Mouse (Mus musculus) embryo, embryonic 10 days (tissue): Measurements from ENCODE around the gene Alkbh2.

Source experiments
- DNase-seq: peaks from one replicate; pipeline ENCODE4 v3.0.0-alpha.2; 2015; ENCODE audit warnings: low spot score

Gene Alkbh2

GRCm38 (mm10) chr5:114127374-114128349 lies at the start of gene Alkbh2:
Alkbh2 (minus strand) TSS chr5:114128218.
- DNase-seq: peak; percentile 87

DNA sequence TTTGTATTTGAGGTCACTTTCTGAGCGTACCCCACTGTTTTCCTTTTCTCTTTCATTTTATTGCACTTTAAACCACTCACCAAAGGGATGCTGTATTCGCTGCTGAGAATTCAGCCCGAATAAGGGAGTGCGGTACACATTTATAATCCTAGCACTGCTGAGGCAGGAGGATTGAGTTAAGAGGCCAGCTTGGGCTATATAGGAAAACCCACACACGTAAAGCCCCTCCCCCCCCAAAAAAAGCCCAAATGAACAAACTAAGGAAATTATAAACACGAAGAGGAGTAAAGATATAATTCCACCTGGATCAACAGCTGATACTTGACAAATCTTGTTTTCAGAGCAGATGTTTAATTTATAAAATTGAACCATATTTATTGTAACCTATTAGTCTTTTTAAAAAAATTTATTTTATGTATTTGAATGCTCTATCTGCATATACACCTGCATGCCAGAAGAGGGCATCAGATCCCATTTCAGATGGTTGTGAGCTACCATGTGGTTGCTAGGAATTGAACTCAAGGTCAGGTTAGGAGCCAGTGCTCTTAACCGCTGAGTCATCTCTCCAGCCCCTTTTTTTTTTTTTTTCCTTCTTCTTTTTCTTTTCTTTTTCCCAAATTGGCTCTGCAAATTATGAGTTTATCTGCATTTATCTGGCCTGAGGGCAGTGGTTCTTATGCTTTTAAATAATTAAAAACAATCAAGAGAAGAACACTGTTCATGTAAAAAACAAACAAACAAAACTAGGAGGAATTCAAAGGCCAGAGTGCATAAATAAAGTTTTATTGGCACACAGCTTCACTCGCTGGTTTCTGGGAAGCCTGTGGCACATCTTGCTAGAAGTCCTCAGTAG lies 48.8 kb upstream of the Alkbh2 start:
- no peak for DNase-seq

DNA sequence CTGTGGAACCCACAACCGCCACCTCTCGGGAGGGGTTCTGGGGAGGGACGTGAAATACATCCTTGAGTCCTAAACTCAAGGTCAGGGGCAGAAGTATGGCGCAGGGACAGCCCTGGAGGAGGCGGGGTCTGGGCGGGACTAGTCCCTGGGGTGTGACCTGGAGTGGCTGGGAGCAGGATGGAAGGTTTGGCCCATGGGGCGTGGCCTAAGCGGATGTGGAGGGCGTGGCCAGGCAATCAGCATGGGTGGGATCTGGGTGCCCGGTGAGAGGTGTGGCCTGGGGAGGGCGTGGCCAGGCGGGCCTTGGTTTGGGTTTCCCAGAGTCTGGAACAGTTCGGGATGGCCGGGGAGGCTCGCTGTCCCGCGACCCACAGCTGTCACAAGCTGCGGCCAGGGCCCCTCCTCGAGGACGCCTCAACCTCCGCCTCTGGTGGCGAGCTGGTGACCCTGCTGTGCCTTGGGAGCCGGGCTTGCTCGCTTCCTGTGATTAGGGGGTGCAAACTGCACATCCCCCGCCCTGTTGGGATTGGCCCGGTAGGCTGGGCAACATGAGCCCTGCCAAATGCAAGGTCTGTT lies 47.7 kb upstream of the Alkbh2 start:
- DNase-seq: peak; percentile 99

DNA sequence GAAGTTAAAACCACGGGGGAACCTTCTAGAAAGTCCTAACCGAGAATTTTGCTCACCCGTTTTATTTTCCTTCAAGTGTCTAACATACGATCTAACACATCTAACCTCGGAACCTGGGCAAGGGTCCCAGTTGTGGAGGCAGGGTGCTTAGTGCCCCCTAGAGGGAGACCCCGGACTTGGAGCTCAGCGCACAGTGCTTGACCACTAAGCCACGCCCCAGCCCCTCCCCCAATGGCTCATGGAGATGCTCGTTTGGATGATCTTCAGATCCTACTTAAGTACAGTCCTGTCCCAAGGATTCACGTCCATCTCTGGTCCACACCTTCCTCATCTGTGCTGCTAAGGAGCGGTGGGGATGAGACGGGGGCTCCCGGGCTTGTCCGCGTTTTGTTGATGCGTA lies 46.6 kb upstream of the Alkbh2 start:
- peak; percentile 83 for DNase-seq

DNA sequence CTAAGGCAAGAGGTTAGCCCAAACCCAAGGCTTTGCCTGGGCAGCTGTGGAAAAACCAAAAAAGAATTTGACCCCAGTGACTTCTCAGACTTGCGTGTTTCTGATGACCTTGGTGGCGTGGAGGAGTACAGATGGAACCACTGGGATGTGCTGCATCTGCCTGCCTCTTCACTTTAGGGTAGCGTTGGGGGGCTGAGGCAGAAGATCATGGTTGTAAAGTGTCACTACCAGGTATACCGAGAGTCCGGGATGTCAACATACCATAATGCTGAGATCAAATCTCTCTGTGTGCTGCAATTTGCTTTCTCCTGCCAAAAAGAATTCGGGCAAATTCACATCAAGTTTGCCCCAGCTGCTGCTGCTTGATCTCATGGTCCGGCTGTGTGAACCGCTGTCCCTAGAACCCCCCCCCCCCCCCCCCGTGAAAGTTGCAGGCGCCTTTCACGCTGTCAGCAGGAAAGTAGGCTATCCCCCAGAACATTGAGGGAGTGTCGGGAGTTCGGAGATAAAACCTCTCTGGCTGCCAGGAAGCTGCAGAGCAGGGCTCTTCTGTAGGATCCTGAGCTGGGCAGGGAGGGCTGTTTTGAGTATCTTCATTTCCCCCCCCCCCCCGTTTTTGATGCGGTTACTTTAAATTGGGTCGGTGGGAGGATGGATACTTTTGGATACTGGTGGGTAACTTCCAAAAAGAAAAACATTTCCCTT lies 46.0 kb upstream of the Alkbh2 start:
- no peak for DNase-seq

GRCm38 (mm10) chr5:114173458-114173857 lies 45.4 kb upstream of the Alkbh2 start:
- DNase-seq: no peak

GRCm38 (mm10) chr5:114172936-114173335 lies 44.9 kb upstream of the Alkbh2 start:
- peak; percentile 35 for DNase-seq

- DNase-seq: no peak
Observed at GRCm38 (mm10) chr5:114170345-114170744, 42.3 kb upstream of the Alkbh2 start.

GRCm38 (mm10) chr5:114163117-114163696 lies 35.2 kb upstream of the Alkbh2 start:
- no peak for DNase-seq

DNA sequence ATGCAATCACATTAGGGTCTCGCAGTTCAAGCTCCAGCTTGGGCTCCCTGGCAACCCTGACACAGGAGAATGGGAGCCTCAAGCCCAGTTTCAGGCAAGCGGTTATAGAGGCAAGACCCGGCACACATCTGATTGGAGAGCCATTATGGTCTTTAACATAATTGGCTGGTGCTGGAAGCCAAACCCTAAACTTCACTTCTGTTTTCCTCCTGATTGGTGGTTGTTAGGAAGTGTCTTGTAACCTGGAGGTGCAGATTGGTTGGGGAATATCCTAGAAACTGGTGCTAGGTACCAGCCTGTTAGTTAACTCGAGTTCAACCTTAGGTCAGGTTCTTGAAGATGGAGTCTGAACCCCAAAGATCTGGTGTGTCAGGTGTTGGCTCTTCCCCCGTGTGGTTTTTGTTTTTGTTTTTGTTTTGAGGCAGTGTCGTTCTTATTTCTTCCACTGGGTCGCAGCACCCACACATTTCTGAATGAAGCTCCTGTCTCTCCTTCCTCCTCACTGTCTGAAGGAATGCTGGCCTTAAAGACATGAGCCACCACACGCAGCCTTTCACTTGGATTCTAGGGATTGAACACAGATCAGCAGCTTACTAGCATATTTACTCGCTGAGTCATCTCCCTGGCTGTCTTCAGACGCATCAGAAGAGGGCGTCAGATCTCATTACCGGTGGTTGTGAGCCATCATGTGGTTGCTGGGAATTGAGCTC lies 34.2 kb upstream of the Alkbh2 start:
- DNase-seq: no peak

DNA sequence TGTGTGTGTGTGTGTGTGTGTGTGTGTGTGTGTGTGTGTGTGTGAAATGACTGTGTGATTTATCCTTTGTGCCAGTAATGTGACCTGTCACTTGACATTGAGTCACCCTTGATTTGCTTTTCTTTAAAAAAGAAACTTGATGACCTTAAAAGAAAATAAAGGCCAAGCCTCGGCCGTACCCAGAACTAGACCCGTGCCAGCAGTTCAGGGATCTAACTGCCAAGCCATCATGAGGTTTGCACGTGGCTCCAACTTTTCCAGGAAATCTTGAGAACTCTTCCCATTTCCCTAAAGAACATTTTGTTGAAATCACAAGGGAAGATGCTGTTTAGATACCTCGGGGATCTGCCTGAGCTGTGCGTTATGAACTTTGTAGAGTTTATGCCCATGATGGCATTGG lies 33.4 kb upstream of the Alkbh2 start:
- DNase-seq: no peak

DNA sequence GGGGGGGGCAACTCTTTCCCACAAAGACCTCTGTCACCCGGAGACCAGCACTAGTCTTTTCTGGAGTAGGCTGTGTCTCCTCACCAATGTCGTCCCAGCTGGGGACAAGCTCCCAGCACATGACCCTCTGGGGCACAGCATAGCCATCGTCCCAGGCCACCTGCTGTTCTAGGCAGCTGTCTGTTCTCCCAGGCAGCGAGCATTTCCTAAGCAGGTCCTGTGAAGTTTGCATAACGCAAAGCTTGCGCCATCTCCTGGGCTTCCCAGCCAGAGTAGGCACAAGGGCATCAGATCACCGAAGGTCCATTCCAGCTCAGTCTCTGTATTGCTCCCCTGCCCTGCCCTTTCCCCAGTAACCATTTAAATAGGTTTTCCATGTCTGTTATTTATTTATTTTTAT lies 29.2 kb upstream of the Alkbh2 start:
- no peak for DNase-seq

DNA sequence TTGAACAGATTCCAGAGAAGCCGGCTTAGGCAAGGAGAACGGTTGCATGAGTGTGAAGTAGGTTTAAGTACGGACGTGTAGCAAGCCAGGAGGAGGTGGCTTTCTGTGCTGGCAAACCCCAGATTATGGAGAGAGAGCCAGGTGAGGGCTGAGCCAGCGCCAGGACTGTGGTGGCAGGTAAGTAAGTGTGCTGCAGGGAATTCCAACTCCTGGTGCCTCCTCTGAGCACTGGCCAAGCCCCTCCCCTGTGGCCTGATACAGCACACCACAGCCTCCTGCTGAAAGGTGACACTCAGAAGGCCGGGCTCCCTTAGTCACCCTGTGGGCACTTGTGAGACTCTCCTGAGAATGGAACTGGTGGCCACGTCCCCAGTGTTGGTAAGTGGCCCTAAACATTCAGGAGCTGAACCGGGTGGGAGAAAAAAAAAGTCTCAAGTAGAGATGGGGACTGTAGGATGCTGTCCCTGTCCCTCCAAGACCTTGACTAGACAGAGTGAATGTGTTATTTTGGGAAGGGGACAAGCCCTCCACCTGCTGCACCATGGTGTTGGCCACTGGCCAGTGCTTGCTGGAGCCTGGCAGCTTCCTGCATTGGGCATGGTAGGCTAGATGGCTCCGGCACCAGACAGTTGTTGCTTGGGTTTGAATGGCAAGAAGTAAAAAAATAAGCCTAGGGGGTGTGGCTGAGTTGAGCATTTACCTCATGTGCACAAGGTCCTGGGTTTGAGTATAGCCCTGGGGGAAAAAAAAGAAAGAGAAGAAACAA lies 27.3 kb upstream of the Alkbh2 start:
- DNase-seq: no peak

GRCm38 (mm10) chr5:114154765-114155164 lies 26.7 kb upstream of the Alkbh2 start:
- DNase-seq: no peak

- peak; percentile 68 for DNase-seq
Observed at GRCm38 (mm10) chr5:114153490-114153889, 25.5 kb upstream of the Alkbh2 start.

DNA sequence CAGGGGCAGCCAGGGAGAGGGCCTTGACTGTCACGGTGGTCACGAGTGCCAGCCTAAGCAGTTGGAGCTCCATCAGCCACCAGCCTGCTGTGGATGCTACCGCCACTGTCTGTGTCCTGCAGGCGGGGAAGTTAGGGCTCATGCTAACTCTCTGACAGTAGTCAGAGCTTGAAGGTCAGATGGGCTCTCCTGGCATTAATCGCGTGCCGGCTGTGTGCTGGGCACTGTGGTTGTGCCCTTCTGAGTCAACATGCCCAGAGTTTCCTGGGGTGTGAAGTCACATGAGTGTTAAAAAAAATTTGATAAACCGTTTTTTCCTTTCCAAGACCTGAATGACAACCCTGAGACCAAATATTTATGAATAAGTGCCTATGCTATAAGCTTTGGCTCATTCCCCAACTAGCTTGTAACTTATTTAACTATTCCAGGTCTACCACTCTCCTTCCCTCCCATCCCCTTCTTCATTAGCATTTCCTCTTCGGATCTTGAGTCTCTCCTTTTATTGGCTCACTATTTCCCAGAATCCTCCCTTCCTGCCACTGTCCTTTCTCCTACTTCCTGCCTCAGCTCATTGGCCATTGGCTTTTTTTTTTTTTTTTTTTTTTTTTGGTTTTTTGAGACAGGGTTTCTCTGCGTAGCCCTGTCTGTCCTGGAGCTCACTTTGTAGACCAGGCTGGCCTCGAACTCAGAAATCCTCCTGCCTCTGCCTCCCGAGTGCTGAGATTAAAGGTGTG lies 24.5 kb upstream of the Alkbh2 start:
- DNase-seq: no peak

GRCm38 (mm10) chr5:114147043-114147972 lies 19.3 kb upstream of the Alkbh2 start:
- DNase-seq: no peak
